Mouse (Mus musculus) stomach, postnatal 0 days (tissue): ENCODE results near the gene Fabp6.

Experiments
- CTCF ChIP-seq: IDR thresholded peaks from 2 replicates; pipeline ENCODE4 v1.5.1; 2016; ENCODE audit warnings: antibody characterized with exemption, low read depth, mild to moderate bottlenecking, moderate library complexity
- EP300 ChIP-seq: optimal IDR thresholded peaks from 2 replicates; pipeline ENCODE3; 2016; ENCODE audit warnings: antibody characterized with exemption

GRCm38 (mm10) chr11:43638486-43638885, 37.1 kb upstream of the Fabp6 start:
- TF ChIP-seq CTCF, result no peak
- TF ChIP-seq EP300, result no peak
